Mouse (Mus musculus) right cerebral cortex, adult 2 months (tissue): ENCODE data around the gene Ppib.

Source experiments
- DNase-seq, 2 experiments: peaks; one replicate each; pipeline ENCODE4 v3.0.0; 2021 to 2022; ENCODE audit warnings: low spot score in 2 of 2

Gene Ppib

DNA sequence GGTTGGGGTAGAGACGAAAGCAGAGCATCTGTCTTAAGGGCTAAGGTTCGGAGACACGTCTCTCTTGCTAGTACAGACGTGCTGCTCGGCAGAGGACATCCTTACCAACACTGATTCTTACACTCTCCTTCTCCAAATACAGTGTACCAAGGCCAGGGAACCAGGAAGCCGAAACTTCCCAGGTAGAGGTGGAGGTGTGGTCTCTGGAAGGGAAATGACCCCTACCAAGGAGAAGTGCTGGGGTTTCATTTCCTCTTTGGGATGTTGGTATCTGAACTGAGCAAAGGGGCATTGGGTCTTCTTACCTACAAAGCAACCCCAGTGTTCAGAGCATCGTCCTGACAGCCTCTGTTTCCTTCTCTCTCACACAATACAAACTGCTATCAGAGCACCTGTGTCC, 12.7 kb downstream of the Ppib start:
- no peak for DNase-seq

DNA sequence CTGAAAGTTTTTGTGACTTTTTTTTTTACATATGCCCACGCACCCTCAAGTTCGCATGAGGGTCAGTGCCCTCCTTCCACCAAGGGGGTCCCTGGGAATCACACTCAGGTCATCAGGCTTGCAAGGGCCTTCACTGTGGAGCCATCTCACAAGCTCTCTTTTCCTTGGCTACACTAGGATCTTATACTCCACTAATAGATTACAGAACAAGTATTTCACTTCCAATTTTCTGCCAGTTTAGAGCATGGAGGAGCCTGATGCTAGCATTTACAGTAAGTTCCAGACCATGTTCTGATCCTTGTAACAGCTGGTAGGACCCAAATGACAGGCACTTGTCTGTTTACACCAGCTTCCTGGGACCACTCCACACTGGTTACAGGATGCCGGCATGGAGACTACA, 18.1 kb downstream of the Ppib start:
- DNase-seq: no peak

DNA sequence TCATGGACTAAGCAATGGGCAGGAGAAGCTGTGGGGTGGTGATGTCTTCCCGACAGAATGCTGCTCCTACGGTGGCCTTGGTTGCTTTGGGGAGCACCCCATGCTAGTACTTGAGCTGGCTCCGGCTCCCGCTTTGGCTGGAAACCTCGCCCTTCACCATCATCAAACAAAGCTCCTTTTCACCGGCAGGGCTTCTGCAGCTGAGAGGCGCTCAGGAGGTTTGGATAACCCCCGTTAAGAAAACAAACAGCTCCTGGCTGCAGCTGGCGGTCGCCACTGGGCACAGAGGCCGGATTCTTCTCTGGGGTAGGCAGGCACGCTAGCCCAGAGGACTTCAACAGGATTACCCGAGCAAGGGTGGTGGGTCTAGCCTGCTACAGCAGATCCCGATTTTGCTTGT, 18.5 kb downstream of the Ppib start:
- no peak for DNase-seq

DNA sequence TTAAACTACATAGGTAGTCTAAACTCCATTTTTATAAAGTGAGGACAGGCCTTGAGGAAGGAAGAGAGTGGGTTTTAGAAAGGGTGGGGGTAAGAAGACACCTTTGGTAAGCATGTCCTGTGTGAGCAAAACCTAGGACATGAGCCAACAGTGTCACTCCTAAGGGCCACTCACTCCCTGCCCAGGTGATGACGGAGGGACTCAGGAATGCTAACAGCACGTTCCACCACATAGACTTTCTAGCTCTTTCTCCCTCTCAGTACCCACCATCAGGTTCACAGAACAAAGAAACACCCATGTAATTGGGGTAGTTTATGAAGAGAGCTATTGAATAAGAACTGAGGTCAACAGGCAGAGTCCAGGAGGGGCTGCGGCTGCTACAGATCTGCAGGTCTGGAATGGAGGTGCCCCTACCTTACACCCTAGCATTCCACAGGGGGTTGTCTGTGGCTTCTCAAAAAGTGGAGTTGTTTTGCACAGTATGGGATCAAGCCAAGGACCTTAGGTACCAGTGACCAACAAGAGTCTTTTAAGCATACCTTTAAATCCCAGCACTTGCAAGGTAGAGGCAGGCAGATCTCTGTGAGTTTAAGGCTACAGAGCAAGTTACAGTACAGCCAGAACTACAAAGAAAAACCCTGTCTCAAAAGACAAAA, 20.9 kb downstream of the Ppib start:
- DNase-seq: no peak

DNA sequence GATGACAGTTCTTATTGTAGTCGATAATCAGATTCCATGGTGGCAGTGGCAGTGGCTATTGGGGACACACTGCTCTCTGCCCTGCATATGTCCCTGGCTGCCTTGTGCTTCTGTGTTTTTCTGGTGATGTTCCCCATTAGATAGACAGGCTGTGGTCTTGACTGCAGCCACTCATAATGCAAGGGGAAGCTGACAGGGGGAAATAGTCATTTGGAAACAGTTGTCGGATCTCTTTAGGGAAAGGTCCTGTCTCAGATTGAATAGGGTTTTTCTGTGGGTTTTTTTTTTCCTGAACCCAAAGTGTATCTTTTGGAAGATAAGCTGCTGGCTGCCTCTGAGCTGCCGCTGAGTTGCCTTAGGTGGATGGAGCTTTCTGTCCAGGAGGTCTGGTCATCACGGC, 22.0 kb downstream of the Ppib start:
- no peak for DNase-seq

DNA sequence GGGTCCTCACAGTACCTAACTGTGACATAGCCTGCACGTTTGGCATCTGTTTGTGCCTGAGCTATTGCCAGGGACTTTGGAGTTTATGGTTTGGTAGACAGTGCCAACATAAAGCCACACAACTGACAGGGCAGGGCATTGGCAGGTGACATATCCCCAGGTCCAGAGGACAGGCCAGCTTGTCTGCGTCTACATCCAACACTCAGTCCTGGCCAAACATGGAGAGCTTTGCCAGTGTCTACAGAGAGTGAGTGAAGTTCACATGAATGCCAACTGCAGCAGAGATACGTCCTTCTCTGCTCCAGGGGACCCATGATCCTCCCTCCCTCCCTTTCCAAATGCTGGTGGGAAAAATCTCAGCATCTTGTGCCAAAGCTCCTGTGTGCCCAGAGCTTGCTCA, 24.1 kb downstream of the Ppib start:
- DNase-seq: no peak

DNA sequence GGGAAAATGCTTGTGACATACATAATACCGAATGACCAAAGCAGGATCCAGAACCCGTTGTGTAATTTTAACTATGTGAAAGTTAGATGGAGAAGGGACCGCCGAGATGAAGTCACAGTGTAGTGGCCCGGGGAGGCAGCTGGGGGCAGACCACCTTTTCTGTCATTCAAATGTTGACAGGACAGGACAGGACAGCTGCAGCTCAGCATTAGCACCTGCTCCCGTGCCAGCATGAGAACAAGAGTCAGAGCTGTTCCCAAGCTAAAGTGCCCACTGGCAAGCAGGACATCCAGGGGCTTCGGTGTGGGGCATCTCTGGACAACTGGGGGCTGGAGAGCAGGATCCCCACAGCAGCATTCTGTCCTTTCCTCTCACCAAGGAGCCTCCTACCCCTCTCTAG, 27.0 kb downstream of the Ppib start:
- DNase-seq: no peak

DNA sequence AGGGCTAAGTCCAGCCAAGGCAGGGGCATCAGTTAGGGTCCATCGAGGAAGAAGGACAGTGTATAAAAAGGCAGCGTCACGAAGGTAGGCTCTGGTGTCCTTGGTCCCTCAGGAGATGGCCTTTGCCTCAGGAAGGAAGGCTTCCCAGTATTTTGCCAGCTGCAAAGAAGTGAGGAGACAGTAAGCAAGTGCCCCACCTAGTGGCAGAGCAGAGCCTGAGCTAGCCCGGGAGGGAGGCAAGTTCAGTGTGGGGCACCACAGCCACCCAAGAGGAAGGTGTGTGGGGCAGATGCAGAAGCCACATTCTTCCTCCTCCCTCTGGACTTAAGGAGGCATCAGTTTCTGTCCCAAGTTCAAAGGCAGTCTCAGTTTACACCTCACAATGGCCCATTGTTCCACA, 28.4 kb downstream of the Ppib start:
- peak; percentile 45 to 54 for DNase-seq

DNA sequence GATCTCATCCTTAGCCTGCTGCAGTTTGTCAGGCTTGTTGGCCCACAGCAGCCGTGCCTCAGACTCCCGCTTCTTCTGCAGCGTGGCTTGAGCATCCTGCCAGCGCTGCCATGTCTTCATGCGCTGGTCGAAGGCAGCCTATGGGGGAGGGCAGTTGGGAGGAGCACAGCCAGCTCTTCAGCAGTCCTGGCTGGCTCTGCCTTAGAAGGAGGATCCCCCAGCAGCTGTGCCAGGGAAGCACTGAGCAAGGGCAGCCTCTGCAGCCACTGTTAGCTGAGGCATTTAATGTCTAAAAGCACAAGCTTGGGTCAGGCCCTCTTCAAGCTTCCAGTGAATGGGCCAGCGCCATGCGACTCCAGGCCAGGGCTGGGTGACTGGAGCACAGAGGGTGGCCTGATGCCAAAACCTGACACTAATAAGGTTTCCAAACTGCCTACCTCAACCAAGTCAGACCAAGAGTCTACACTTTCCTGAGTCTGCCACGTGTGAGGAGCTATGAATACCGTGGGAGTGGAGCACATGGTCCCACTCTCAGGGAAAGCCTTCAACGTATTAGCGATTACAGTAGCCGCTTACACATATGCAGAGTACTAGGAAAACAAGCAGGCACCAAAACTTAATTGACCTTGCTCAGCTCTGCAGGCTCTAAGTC, 30.7 kb downstream of the Ppib start:
- DNase-seq: no peak

DNA sequence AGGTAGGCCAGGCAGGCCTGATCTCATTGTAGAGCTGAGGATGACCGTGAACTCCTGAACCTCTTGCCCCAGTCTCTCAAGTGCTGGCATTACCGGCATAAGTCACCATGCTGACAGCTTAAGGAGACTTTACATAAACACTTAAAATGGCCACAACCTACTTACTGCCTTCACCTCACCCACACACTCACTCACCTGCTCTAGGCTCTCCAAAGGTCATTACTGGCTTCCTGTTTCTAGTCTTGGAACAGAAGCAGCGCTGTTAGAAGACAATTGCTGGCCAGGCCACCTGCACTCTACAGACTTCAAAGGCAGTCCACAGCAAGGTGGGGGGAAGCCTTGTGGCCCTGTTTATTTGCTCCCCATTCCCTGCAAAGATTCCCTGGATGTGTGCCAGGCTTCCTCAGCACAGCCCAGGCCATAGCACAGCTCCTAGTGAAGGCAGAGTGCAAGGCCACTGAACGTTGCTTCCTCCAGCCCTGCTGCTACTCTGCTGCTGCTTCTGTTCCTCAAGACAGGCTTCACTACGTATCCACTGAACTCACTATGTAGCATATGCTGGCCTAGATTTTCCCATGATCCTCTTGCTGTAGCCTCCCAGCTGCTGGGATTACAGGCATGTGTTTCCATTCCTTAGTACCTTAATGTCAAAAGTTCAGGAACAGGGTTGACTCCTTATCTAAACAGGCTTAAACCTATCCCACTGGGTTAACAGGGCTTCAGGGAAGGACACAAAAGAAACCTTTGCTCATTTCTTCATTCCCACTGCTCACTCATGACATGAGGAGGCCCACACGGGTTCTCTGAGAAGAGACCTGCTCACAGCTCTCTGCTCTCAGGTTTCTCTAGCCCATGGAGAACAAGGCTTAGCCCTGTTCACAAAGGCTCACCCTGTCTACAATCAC, 31.6 kb downstream of the Ppib start:
- DNase-seq: no peak

DNA sequence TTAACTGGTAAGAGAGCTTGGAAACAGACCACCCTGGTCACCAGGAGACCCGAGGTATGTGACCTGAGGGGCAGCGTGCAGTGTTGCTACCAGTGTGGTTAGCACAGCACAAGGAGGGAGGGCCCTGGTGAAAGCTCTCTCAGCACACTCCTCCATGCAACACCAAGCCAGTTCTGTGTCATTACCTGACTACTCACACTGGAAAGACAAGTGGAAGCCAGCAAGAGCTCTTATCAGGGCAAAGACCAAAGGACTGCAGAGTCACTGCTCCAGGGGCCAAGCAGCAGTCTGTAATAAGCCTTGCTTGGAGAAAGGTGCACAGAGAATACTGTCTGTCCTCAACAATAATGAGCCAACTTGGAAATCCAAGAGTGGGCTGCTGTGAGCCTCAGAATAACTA, 32.6 kb downstream of the Ppib start:
- DNase-seq: no peak

DNA sequence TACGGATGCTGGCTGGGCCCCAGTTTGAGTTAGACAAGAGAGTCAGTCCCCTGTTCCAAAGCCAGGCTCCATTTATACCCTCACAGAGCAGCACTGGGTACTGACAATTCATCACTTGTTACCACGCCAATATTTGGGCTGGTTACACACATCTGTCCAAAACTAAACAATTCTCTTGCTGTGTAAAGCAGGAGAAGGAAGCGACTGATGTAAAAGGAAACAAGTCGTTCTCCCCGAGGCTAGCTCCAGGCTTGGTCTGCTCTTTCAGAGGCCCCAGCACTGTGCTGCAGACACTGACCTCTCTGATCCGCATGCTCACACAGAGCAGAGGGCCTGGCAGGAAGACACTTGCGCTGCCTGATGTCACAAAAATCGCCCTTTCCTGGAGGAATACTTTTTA, 41.6 kb downstream of the Ppib start:
- no peak for DNase-seq

DNA sequence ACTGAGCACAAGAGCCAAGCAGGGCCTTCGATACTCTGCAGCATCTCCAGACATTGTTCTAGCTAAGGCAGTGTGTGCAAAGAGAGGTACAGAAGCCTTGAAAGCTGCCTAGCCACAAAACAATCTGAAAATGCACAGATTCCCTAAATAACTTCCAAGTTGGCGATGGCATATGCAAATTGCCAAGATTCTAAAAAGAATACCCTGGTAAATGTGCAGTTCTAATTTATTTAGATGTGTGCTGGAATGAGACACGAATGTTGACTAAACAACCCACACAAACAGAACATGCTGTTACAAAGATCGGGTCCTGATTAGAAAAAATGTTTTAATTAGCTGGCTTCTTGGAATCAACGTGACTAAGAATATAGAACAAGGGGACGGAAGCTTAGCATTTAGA, 42.6 kb downstream of the Ppib start:
- DNase-seq: no peak

DNA sequence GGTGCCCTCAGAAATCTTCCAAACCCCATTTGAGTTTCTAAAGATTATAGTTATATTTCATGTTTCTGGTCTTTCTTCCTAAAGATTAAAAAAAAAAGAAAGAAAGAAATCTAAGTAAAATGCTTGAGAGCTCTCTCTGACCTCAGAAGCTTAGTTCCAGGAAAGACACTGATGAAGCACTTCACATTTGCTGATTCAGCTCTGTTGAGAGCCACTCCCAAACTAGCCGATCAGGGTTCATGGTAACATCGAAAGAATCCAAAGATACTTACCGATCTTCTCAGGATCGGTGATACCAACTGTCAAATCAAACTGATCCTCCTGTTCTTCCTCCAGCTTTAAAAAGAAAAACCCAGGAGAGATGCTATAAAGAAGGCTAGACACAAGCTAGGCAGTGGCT, 44.6 kb downstream of the Ppib start:
- DNase-seq: no peak

DNA sequence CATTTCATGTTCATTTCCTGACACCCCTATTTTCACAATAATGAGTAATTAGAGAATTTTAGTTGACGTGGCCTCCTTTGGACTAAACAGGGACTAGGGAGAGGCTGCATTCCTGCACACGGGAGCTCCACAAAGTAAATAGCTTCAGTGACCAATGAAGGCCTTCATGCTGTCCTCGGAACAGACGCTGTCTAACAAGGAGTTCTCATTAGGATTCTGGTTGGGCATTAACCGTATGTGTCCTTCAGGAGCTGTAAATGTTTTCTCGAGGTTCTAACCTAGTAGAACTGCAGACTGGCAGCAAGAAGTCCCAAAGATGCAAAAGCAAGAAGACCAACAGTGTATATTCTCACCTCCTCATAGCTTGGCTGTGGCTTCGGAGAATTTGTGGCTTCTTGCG, 45.1 kb downstream of the Ppib start:
- DNase-seq: no peak

DNA sequence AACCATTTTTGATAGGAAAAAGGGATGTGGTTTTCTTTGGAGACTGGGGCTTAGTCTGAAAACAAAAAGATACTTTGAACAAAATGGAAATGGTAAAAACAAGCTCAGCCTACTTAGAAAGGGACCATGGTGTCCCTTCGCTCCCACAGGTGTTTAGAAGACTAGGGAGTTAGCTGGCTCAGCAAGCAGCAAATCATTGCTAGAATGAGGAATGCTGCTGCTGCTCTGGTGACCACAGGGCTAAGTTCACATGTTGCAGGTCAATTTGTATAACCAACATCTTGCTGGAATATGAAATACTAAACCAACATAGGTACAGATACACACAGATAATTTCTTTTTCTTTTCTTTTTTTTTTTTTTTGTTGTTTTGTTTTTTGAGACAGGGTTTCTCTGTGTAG, 49.6 kb downstream of the Ppib start:
- DNase-seq: no peak

DNA sequence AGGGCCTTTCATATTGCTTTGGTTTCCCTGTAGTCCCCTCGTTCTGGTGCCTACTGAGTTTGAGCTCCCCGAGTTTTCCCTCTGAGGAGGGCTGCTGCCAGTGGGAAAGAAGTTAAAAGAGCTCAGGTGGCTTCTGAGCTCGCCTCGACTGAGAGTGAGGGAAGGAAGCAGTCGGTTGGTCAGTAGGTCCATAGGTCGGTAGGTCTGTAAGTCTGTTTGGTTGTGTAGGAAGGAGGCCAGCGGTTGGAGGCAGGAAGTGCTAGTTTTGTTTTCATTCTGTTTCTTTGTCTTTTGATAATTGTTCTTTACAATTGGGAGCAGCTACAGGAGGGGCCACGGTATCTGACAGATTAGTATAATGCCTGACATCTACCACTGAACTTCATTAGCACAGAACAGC, 50.1 kb downstream of the Ppib start:
- DNase-seq: no peak

DNA sequence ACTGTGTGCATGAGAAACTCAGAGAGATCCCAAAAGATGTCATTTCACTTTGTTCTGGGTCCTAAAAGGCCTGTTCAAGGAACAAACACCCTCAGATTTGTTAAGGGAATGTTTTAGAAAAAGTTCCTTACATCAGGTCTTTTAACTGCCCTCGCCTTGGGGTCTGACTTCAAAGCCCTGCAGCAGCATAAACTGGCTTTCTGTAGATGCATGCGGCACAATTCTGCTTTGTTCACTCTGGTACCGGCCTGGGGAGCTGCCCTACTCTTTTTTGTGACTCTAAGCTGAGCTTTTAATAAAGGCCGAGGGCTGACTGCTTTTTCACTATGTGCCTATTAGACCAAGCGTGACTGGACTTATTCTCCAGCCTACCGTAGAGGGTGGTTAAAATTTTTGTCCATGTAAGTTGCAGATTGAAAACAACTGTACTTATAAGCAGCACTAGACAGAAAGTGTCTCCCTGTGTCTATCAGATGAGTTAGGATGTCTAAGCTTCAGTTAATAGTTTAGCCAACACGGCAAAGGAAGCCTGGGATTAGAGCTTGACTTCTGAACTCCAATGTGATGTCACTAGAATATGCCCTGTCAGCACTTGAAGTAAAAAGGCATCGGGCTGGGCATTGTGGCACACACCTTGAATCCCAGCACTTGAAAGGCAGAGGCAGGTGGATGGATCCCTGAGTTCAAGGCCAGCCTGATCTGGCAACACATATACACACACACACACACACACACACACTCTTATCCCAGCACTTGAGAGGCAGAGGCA, 50.8 kb downstream of the Ppib start:
- DNase-seq: no peak

DNA sequence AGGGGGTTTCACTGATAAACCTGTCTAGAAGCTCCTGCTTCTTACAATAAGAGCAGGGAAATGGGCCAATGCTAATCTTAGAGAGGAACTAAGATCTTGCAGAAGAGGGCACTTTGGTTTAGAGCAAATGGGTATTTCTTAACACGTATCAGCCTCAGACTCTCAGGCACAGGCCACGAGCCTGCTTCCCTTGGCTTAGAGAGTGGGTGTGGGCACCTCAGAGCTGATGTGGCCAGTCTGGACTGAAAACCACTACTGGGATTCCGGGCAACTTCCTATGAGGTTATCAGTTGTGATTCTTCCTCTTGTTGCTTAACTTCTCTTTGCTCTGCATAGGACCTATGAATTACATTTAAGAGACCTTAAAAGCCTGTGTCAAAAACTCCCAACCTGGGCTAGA, 54.3 kb downstream of the Ppib start:
- no peak for DNase-seq
